Mouse (Mus musculus) frontal cortex, adult 2 months (tissue): ENCODE measurements around the gene Vmn1r171. TPM values are rescaled to one million over a fixed set of nuclear protein-coding genes. Genes with fewer than 3 reads are reported as not detected.
"Not testable (repeated sequence)": the region's sequence is repeated elsewhere in the genome, so short reads cannot be mapped to it uniquely, and the experiment has no call there.

Source experiments
- DNase-seq, 2 experiments: peaks; one replicate each; pipeline ENCODE4 v3.0.0; 2022; ENCODE audit warnings: low spot score in 1 of 2; ENCODE audit errors: extremely low spot score in 1 of 2
- polyA plus RNA-seq: library from polyadenylated mRNA; depleted of rRNA; stranded (reverse); fragments of >200 nt; gene quantifications from 2 replicates; pipeline ENCODE4 v1.2.3, GENCODE M21; 2012; rRNA removed

The Vmn1r171 gene
- polyA plus RNA-seq: not detected in 2 replicates

GRCm38 (mm10) chr7:23630422-23630821 is at the start of gene Vmn1r171:
Gene Vmn1r171 (plus strand): TSS chr7:23630722.
- DNase-seq: no peak

DNA sequence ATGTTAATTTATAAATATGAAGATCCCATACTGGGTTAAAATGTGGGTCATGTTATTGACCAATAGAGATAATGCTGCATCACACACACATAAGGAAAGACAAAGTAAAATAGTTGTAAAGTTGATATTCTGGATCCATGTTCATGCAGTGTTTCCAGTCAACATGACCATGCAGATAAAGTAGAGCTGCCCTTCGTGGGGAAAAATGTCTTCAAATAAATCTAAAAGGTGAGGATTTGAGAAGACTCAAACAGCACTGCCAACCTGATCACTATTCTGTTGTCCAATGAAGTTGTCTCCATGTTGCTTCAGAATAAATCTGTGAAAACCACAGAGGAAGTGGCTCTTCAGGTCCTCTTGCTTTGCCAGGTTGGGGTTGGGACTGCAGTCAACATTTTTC is 24.6 kb upstream of the Vmn1r171 start, which contains the start of gene Vmn1r170:
Gene Vmn1r170, plus strand, starts transcription at position 301 of the 400 bp plus-strand sequence.
- DNase-seq: not testable (repeated sequence)

GRCm38 (mm10) chr7:23658016-23658415 is 27.5 kb downstream of the Vmn1r171 start, which contains the start of gene Vmn1r172:
Gene Vmn1r172 (plus strand): TSS chr7:23658316.
- no peak for DNase-seq

Other genes with a start within 250 kb of the Vmn1r171 start
- gene Nlrp5, start 244.8 kb upstream of the Vmn1r171 start, polyA plus RNA-seq: not detected in 2 replicates
- not detected in 2 replicates for gene Vmn1r167, start 123.5 kb upstream of the Vmn1r171 start, polyA plus RNA-seq
- not detected in 2 replicates for gene Vmn1r168, start 91.0 kb upstream of the Vmn1r171 start, polyA plus RNA-seq
- not detected in 2 replicates for gene Vmn1r169, start 55.2 kb upstream of the Vmn1r171 start, polyA plus RNA-seq
- gene Vmn1r170, start 24.5 kb upstream of the Vmn1r171 start, polyA plus RNA-seq: not detected in 2 replicates
- not detected in 2 replicates for gene Vmn1r172, start 27.6 kb downstream of the Vmn1r171 start, polyA plus RNA-seq
- not detected in 2 replicates for gene Vmn1r173, start 70.0 kb downstream of the Vmn1r171 start, polyA plus RNA-seq
- gene Vmn1r174, start 121.5 kb downstream of the Vmn1r171 start, polyA plus RNA-seq: not detected in 2 replicates
- not detected in 2 replicates for gene Vmn1r175, start 179.9 kb downstream of the Vmn1r171 start, polyA plus RNA-seq
- gene Vmn1r176, start 206.7 kb downstream of the Vmn1r171 start, polyA plus RNA-seq: not detected in 2 replicates
- gene Vmn1r177, start 235.7 kb downstream of the Vmn1r171 start, polyA plus RNA-seq: not detected in 2 replicates